Mouse (Mus musculus) embryonic fibroblast, embryonic 13.5 days (primary cell): ENCODE data around the gene Spert. TPM values are rescaled to one million over a fixed set of nuclear protein-coding genes. Genes with fewer than 3 reads are reported as not detected.

Experiments used
- H3K27ac ChIP-seq: 2 replicates; pipeline ENCODE4 v1.5.1; 2012; ENCODE audit warnings: low read length, control low read depth, inconsistent platforms; ENCODE audit not compliant: insufficient read depth
- H3K4me1 ChIP-seq: 2 replicates; pipeline ENCODE4 v1.6.1; 2011; ENCODE audit warnings: low read length; ENCODE audit not compliant: control insufficient read depth, insufficient read depth
- H3K4me3 ChIP-seq: 2 replicates; pipeline ENCODE4 v1.5.1; 2011; ENCODE audit warnings: mild to moderate bottlenecking, control low read depth, low read length; ENCODE audit not compliant: insufficient read depth
- CTCF ChIP-seq: IDR thresholded peaks from 2 replicates; pipeline ENCODE4 v1.5.1; 2011; ENCODE audit warnings: mild to moderate bottlenecking, control low read depth, low read length, moderate library complexity, borderline replicate concordance; ENCODE audit not compliant: insufficient read depth
- POLR2A ChIP-seq: IDR thresholded peaks from 2 replicates; pipeline ENCODE4 v1.6.1; 2011; ENCODE audit warnings: low read depth, mild to moderate bottlenecking, control low read depth, low read length, moderate library complexity
- polyA plus RNA-seq: library from polyadenylated mRNA; stranded (reverse); fragments of >200 nt; gene quantifications from 2 replicates; pipeline ENCODE4 v1.2.4, GENCODE M21; 2011; ENCODE audit warnings: low read depth; ENCODE audit not compliant: missing spikeins, insufficient read length

Gene Spert
- not detected in 2 replicates for polyA plus RNA-seq

GRCm38 (mm10) chr14:75592978-75593377 is at the start of gene Spert:
Gene Spert (minus strand): TSS chr14:75593116.
- Histone ChIP-seq H3K4me3 (no peak within 1 kb of the TSS), H3K27ac (no peak within 1 kb of the TSS), H3K4me1 (no peaks in the 10 kb centered on the region)
- TF ChIP-seq CTCF (no peak), POLR2A (no peak)

GRCm38 (mm10) chr14:75642080-75642479 is 49.2 kb upstream of the Spert start, which contains the start of gene Erich6b:
Gene Erich6b (plus strand): TSS chr14:75642259.
- no peaks in the 10 kb centered on the region for H3K4me1 ChIP-seq
- no peak within 1 kb of the TSS for H3K4me3 ChIP-seq
- H3K27ac ChIP-seq = no peak within 1 kb of the TSS
- TF ChIP-seq CTCF = no peak
- no peak for TF ChIP-seq POLR2A

GRCm38 (mm10) chr14:75641369-75641768 is 48.5 kb upstream of the Spert start:
- TF ChIP-seq POLR2A (no peak), CTCF (no peak)
- H3K4me3 ChIP-seq = no peak overlapping the region
- H3K4me1 ChIP-seq = no peaks in the 10 kb centered on the region
- no peak overlapping the region for H3K27ac ChIP-seq

GRCm38 (mm10) chr14:75640846-75641245 is 47.9 kb upstream of the Spert start:
- Histone ChIP-seq H3K4me3 (no peak overlapping the region), H3K4me1 (no peaks in the 10 kb centered on the region), H3K27ac (no peak overlapping the region)
- TF ChIP-seq POLR2A (no peak), CTCF (no peak)

- no peak overlapping the region for H3K27ac ChIP-seq
- TF ChIP-seq POLR2A = no peak
- TF ChIP-seq CTCF = no peak
- H3K4me1 ChIP-seq = 0 out of 2 replicates have a peak, but pooled peaks cover 4% of the 10 kb centered on the region
- H3K4me3 ChIP-seq = no peak overlapping the region
Observed at GRCm38 (mm10) chr14:75637641-75638040, 44.7 kb upstream of the Spert start.

- Histone ChIP-seq H3K27ac (peak overlapping the region; percentile 43; the same call in 1 of the 2 replicates), H3K4me3 (no peak overlapping the region), H3K4me1 (0 out of 2 replicates have a peak, but pooled peaks cover 4% of the 10 kb centered on the region)
- no peak for TF ChIP-seq POLR2A
- TF ChIP-seq CTCF = no peak
Observed at GRCm38 (mm10) chr14:75636107-75636506, 43.2 kb upstream of the Spert start.

- no peak for TF ChIP-seq CTCF
- TF ChIP-seq POLR2A = no peak
- Histone ChIP-seq H3K27ac (peak overlapping the region; percentile 43; the same call in 1 of the 2 replicates), H3K4me1 (0 out of 2 replicates have a peak, but pooled peaks cover 4% of the 10 kb centered on the region), H3K4me3 (no peak overlapping the region)
Observed at GRCm38 (mm10) chr14:75635350-75635749, 42.4 kb upstream of the Spert start.

GRCm38 (mm10) chr14:75628870-75629269 is 36.0 kb upstream of the Spert start:
- Histone ChIP-seq H3K4me3 (no peak overlapping the region), H3K27ac (no peak overlapping the region), H3K4me1 (no peaks in the 10 kb centered on the region)
- TF ChIP-seq CTCF = no peak

GRCm38 (mm10) chr14:75622984-75623383 is 30.1 kb upstream of the Spert start:
- no peak overlapping the region for H3K27ac ChIP-seq
- TF ChIP-seq POLR2A (no peak), CTCF (no peak)
- no peak overlapping the region for H3K4me3 ChIP-seq
- no peaks in the 10 kb centered on the region for H3K4me1 ChIP-seq

GRCm38 (mm10) chr14:75616375-75616774 is 23.5 kb upstream of the Spert start:
- H3K4me3 ChIP-seq = no peak overlapping the region
- TF ChIP-seq POLR2A (no peak), CTCF (no peak)
- H3K4me1 ChIP-seq = no peaks in the 10 kb centered on the region
- H3K27ac ChIP-seq = no peak overlapping the region

- TF ChIP-seq POLR2A (no peak), CTCF (no peak)
- Histone ChIP-seq H3K4me3 (no peak overlapping the region), H3K27ac (no peak overlapping the region), H3K4me1 (no peaks in the 10 kb centered on the region)
Observed at GRCm38 (mm10) chr14:75609176-75609575, 16.3 kb upstream of the Spert start.
